Mouse (Mus musculus): Measurements from ENCODE around the gene Myo18b.

DNA sequence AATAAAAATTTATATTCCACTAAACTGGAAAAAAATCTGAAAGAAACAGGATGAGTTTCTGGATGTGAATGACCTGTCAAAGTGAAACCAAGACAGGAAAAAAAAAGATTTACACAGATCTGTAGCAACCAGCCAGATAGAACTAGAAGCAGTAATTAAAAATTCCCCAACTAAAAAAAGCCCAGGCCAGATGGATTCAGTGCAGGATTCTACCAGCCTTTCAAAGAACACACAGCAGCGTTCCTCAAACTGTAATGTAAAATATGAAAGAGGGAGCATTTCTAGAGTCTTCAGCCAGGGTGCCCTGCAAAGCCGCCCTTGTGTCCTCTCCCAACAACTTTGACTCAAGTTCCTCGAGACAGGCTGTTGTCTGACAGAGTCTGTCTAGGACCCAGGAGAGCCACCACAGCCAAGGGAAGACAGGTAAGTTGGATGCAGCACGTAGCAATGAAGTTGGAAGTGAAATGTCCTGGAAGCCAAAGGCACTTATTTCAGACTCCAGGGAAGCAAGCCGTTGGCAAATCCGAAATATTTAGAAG, 246.9 kb downstream of the Myo18b start:
- TF ChIP-seq CTCF (IDR thresholded peaks at IDR 0.05; ENCODE audit: extremely low read depth, insufficient read length, insufficient replicate concordance, low read depth, low read length) (no peak), POLR2A (IDR thresholded peaks at IDR 0.05; ENCODE audit: low read depth, low read length) (no peak)
